Mouse (Mus musculus) embryonic fibroblast, embryonic 13.5 days (primary cell): ENCODE data around the gene Nrg3. TPM values are rescaled to one million over a fixed set of nuclear protein-coding genes. Genes with fewer than 3 reads are reported as not detected.

ENCODE experiments used
- H3K27ac ChIP-seq: 2 replicates; pipeline ENCODE4 v1.5.1; 2012; ENCODE audit warnings: low read length, control low read depth, inconsistent platforms; ENCODE audit not compliant: insufficient read depth
- H3K4me1 ChIP-seq: 2 replicates; pipeline ENCODE4 v1.6.1; 2011; ENCODE audit warnings: low read length; ENCODE audit not compliant: control insufficient read depth, insufficient read depth
- H3K4me3 ChIP-seq: 2 replicates; pipeline ENCODE4 v1.5.1; 2011; ENCODE audit warnings: mild to moderate bottlenecking, control low read depth, low read length; ENCODE audit not compliant: insufficient read depth
- CTCF ChIP-seq: IDR thresholded peaks from 2 replicates; pipeline ENCODE4 v1.5.1; 2011; ENCODE audit warnings: mild to moderate bottlenecking, control low read depth, low read length, moderate library complexity, borderline replicate concordance; ENCODE audit not compliant: insufficient read depth
- POLR2A ChIP-seq: IDR thresholded peaks from 2 replicates; pipeline ENCODE4 v1.6.1; 2011; ENCODE audit warnings: low read depth, mild to moderate bottlenecking, control low read depth, low read length, moderate library complexity
- polyA plus RNA-seq: library from polyadenylated mRNA; stranded (reverse); fragments of >200 nt; gene quantifications from 2 replicates; pipeline ENCODE4 v1.2.4, GENCODE M21; 2011; ENCODE audit warnings: low read depth; ENCODE audit not compliant: missing spikeins, insufficient read length

Nrg3 gene
- polyA plus RNA-seq, 1 experiment: not detected

GRCm38 (mm10) chr14:38701413-38701812, 771.5 kb downstream of the Nrg3 start:
- TF ChIP-seq POLR2A (no peak), CTCF (no peak)
- Histone ChIP-seq H3K4me3 (no peak overlapping the region), H3K4me1 (no peaks in the 10 kb centered on the region), H3K27ac (no peak overlapping the region)

DNA sequence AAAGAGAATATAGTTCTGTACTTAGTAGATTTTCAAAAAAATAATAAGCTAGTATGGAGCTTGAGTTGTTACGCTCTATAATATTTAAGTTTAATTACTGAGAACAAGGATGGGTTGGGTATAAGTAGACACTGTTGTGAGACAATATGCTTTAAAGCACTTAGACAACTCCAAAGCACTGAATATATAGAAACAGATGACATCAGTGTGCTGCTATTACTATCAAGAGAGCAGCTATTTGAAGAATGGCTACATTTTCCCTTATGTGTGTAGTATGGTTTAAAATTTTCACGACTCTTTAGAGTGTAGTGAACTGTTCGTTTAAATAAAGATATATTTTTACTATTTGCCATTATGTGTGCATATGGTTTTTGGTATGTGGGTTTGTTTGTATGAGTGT, 771.9 kb downstream of the Nrg3 start:
- no peak overlapping the region for H3K4me3 ChIP-seq
- H3K27ac ChIP-seq: no peak overlapping the region
- TF ChIP-seq CTCF (no peak), POLR2A (no peak)
- H3K4me1 ChIP-seq: no peaks in the 10 kb centered on the region

DNA sequence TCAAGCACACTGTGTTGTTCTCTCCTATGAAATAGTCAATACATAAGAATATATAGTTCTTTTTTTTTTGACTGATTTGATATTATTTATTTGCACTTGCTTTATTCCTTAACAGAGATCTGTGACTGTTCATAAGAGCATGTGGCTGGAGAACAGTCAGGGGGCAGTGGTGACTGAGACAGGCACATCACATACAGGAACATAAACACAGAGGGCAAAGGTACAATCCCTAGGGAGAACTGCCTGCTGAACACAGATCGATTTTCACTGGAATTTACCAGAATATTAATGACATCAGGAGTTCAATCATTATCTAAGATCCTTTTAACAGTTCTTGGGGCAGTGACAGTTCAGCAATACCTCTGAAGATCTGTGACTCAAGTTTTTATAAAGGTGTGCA, 812.9 kb downstream of the Nrg3 start:
- H3K4me1 ChIP-seq: no peaks in the 10 kb centered on the region
- H3K27ac ChIP-seq: no peak overlapping the region
- TF ChIP-seq POLR2A (no peak), CTCF (no peak)
- H3K4me3 ChIP-seq: no peak overlapping the region

GRCm38 (mm10) chr14:38637070-38637469, 835.8 kb downstream of the Nrg3 start:
- TF ChIP-seq POLR2A (no peak), CTCF (no peak)
- Histone ChIP-seq H3K27ac (no peak overlapping the region), H3K4me3 (no peak overlapping the region), H3K4me1 (no peaks in the 10 kb centered on the region)

DNA sequence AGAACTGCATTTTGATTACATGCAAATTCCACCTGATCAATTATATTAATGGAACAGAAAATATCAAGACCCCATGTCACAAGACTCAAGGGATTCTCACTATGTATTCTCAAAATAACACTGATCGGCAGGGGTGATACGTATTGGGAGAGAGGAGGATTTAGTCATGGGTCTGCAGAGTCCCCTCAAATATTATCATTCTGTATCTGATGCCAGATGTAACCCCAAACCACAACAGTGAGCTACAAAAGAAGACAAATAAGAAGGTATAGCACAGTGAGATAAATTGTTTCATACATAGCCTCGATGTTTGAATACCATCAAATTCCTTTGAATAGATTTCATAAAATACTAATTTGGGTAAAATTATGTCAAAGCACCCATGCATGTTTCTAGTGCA, 842.8 kb downstream of the Nrg3 start:
- no peak overlapping the region for H3K27ac ChIP-seq
- no peak for TF ChIP-seq CTCF
- no peak for TF ChIP-seq POLR2A
- H3K4me3 ChIP-seq: no peak overlapping the region
- no peaks in the 10 kb centered on the region for H3K4me1 ChIP-seq

- Histone ChIP-seq H3K4me1 (no peaks in the 10 kb centered on the region), H3K27ac (no peak overlapping the region), H3K4me3 (no peak overlapping the region)
- TF ChIP-seq CTCF (no peak), POLR2A (no peak)
Measured at GRCm38 (mm10) chr14:38629671-38630070, 843.2 kb downstream of the Nrg3 start.

DNA sequence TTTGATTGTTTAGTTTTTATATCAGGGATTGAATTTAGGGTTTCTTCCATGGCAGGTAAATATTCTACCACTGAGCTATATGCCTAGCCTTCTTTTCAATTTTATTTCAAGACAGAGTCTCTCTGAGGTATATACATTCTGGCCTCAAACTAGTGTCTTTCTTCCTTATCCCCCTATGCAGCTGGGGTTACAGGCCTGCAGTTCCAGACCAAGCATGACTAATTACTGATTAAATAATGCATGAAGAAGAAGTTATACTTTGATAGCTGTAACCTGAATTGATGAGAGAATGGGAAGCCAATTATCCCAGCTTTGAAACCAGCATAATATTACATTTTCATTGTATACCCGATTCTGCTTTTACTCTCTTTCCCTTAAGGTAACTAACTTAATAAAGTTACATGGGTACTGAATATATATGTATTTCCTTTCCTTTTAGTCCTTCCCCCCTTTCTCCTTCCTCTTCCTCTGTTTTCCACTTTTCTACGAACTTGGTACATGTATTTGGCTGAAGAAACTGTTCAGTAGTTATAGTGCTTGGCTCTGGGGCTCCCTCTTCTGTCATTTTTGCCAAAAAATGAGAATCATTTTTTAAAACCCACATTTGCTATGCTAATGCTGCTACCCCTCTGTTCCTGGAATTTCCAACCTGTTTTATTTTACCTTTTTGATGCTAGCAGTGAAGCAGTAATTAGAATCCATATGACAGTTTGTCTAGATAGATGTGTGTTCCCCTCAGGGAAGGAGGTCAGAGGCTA, 843.8 kb downstream of the Nrg3 start:
- H3K4me3 ChIP-seq: no peak overlapping the region

GRCm38 (mm10) chr14:38616969-38617368, 855.9 kb downstream of the Nrg3 start:
- no peak overlapping the region for H3K27ac ChIP-seq
- TF ChIP-seq POLR2A: no peak
- no peak for TF ChIP-seq CTCF
- H3K4me1 ChIP-seq: no peaks in the 10 kb centered on the region
- no peak overlapping the region for H3K4me3 ChIP-seq

More for the DNA sequence above, 843.8 kb downstream of the Nrg3 start:
- Histone ChIP-seq H3K27ac (no peak overlapping the region), H3K4me1 (no peaks in the 10 kb centered on the region)
- no peak for TF ChIP-seq POLR2A
- TF ChIP-seq CTCF: no peak

DNA sequence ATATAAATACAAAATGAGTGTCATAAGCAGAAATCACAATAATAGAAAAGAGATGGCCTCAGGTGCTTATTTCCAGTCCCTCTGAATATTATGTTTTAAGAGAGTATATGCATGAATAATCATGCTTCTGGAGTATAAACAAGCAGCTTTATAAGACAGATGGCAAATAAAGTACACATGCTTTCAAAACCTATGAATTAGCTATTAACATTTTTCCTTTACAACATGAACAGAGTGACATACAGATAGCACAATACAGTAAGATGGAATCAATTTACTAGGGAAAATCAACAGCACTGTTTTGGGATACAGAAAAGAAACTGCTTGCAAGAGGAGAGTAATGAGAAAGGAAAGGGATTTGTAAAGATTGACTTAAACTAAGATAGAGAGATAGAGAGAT, 875.2 kb downstream of the Nrg3 start:
- Histone ChIP-seq H3K27ac (no peak overlapping the region), H3K4me3 (no peak overlapping the region), H3K4me1 (no peaks in the 10 kb centered on the region)
- TF ChIP-seq POLR2A: no peak
- no peak for TF ChIP-seq CTCF

DNA sequence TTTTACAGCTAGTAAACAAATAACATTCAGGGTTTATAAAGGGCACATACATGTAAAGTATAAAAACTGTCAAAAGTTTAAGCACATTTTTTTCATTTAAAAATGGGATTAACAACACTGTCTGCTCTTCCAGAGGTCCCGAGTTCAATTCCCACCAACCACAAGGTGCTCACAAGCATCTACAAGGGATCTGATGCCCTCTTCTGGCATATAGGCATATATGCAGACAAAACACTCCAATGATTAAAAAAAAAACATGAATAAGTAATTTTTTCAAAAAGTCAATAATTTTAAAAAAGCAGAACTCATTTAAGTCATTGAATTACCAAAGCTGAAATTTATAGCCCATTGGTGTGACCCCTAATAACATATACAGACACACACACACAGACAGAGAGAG, 878.6 kb downstream of the Nrg3 start:
- no peak overlapping the region for H3K27ac ChIP-seq
- TF ChIP-seq POLR2A (no peak), CTCF (no peak)

GRCm38 (mm10) chr14:38576796-38577195, 896.1 kb downstream of the Nrg3 start:
- TF ChIP-seq CTCF (no peak), POLR2A (no peak)
- no peak overlapping the region for H3K4me3 ChIP-seq
- no peak overlapping the region for H3K27ac ChIP-seq
- no peaks in the 10 kb centered on the region for H3K4me1 ChIP-seq

More for the DNA sequence above, 878.6 kb downstream of the Nrg3 start:
- Histone ChIP-seq H3K4me1 (no peaks in the 10 kb centered on the region), H3K4me3 (no peak overlapping the region)
